Mouse (Mus musculus) adrenal gland, postnatal 14 days (tissue): ENCODE data around the gene Sgip1. TPM values are rescaled to one million over a fixed set of nuclear protein-coding genes. Genes with fewer than 3 reads are reported as not detected.

Experiments
- DNase-seq: peaks from one replicate; pipeline ENCODE4 v3.0.0; 2021; ENCODE audit warnings: mixed read lengths
- total RNA-seq: library from RNA; stranded (reverse); gene quantifications from 2 replicates; pipeline ENCODE4 v1.2.3, GENCODE M21; 2021

Sgip1 gene
- total RNA-seq, 1 experiment from 2014 or later: 8.2 TPM

- no peak for DNase-seq
Measured at GRCm38 (mm10) chr4:102774549-102774948, 33.5 kb downstream of the Sgip1 start.

GRCm38 (mm10) chr4:102775596-102776270 lies 34.6 kb downstream of the Sgip1 start:
- no peak for DNase-seq

GRCm38 (mm10) chr4:102779902-102780301 lies 38.8 kb downstream of the Sgip1 start:
- DNase-seq: no peak

GRCm38 (mm10) chr4:102783063-102783748 lies 42.1 kb downstream of the Sgip1 start:
- peak; percentile 61 for DNase-seq

- DNase-seq: no peak
Measured at GRCm38 (mm10) chr4:102785158-102785557, 44.1 kb downstream of the Sgip1 start.

GRCm38 (mm10) chr4:102792100-102792790 lies 51.1 kb downstream of the Sgip1 start:
- no peak for DNase-seq

GRCm38 (mm10) chr4:102801471-102801870 lies 60.4 kb downstream of the Sgip1 start:
- DNase-seq: no peak

- DNase-seq: no peak
Measured at GRCm38 (mm10) chr4:102801936-102802335, 60.8 kb downstream of the Sgip1 start.

GRCm38 (mm10) chr4:102804611-102805010 lies 63.5 kb downstream of the Sgip1 start:
- DNase-seq: no peak

- DNase-seq: no peak
Measured at GRCm38 (mm10) chr4:102806987-102807386, 65.9 kb downstream of the Sgip1 start.

- no peak for DNase-seq
Measured at GRCm38 (mm10) chr4:102808258-102808657, 67.2 kb downstream of the Sgip1 start.

- no peak for DNase-seq
Measured at GRCm38 (mm10) chr4:102809296-102809695, 68.2 kb downstream of the Sgip1 start.

- no peak for DNase-seq
Measured at GRCm38 (mm10) chr4:102810277-102810676, 69.2 kb downstream of the Sgip1 start.

- no peak for DNase-seq
Measured at GRCm38 (mm10) chr4:102811007-102811805, 70.1 kb downstream of the Sgip1 start.

GRCm38 (mm10) chr4:102813346-102813745 lies 72.2 kb downstream of the Sgip1 start:
- DNase-seq: no peak

- no peak for DNase-seq
Measured at GRCm38 (mm10) chr4:102821786-102822185, 80.7 kb downstream of the Sgip1 start.

GRCm38 (mm10) chr4:102824494-102824893 lies 83.4 kb downstream of the Sgip1 start:
- no peak for DNase-seq

- DNase-seq: no peak
Measured at GRCm38 (mm10) chr4:102826159-102826558, 85.1 kb downstream of the Sgip1 start.

GRCm38 (mm10) chr4:102828518-102828917 lies 87.4 kb downstream of the Sgip1 start:
- no peak for DNase-seq

GRCm38 (mm10) chr4:102833191-102833590 lies 92.1 kb downstream of the Sgip1 start:
- DNase-seq: no peak

- no peak for DNase-seq
Measured at GRCm38 (mm10) chr4:102833726-102834125, 92.6 kb downstream of the Sgip1 start.

- no peak for DNase-seq
Measured at GRCm38 (mm10) chr4:102834710-102835109, 93.6 kb downstream of the Sgip1 start.
